Mouse (Mus musculus) thymus, adult 2 months (tissue): ENCODE data around the gene Tshz2.

Source experiments
- CTCF ChIP-seq: fragments of 200-500 bp; IDR thresholded peaks from 2 replicates; pipeline ENCODE4 v1.5.1; 2012; ENCODE audit warnings: mild to moderate bottlenecking, control low read depth, low read length, moderate library complexity, borderline replicate concordance; ENCODE audit not compliant: control insufficient read depth, poor library complexity, insufficient read depth; ENCODE audit errors: extremely low read depth
- POLR2A ChIP-seq: fragments of 200-500 bp; IDR thresholded peaks from 2 replicates; pipeline ENCODE4 v1.6.1; 2012; ENCODE audit warnings: mild to moderate bottlenecking, low read length, control low read depth, moderate library complexity; ENCODE audit not compliant: control insufficient read depth, poor library complexity, insufficient read depth; ENCODE audit errors: extremely low read depth

GRCm38 (mm10) chr2:170051441-170051840 lies 418.6 kb downstream of the Tshz2 start:
- TF ChIP-seq CTCF: no peak
- TF ChIP-seq POLR2A: no peak
